Mouse (Mus musculus) ES-Bruce4 (cell line): Measurements from ENCODE around the gene Tldc1. TPM values are rescaled to one million over a fixed set of nuclear protein-coding genes. Genes with fewer than 3 reads are reported as not detected.

ENCODE experiments used
- H3K27ac ChIP-seq: 2 replicates; pipeline ENCODE4 v1.5.1; 2012; ENCODE audit warnings: low read length, inconsistent platforms; ENCODE audit not compliant: insufficient read depth
- H3K27me3 ChIP-seq: 2 replicates; pipeline ENCODE4 v1.6.1; 2012; ENCODE audit warnings: mild to moderate bottlenecking, low read length, inconsistent platforms; ENCODE audit not compliant: control insufficient read depth, poor library complexity, insufficient read depth, severe bottlenecking
- H3K36me3 ChIP-seq: 2 replicates; pipeline ENCODE4 v1.6.1; 2012; ENCODE audit warnings: inconsistent platforms, mild to moderate bottlenecking, low read length, moderate library complexity; ENCODE audit not compliant: control insufficient read depth, poor library complexity, insufficient read depth, severe bottlenecking
- H3K4me1 ChIP-seq: one replicate; pipeline ENCODE4 v1.8.1; 2011; ENCODE audit warnings: low read length; ENCODE audit not compliant: control insufficient read depth, insufficient read depth
- H3K4me3 ChIP-seq: 2 replicates; pipeline ENCODE4 v1.5.1; 2011; ENCODE audit warnings: low read depth, mild to moderate bottlenecking, low read length
- H3K9ac ChIP-seq: 2 replicates; pipeline ENCODE4 v1.6.1; 2012; ENCODE audit warnings: low read depth, mild to moderate bottlenecking, inconsistent platforms; ENCODE audit not compliant: poor library complexity, severe bottlenecking
- H3K9me3 ChIP-seq: replicated peaks from 2 replicates; pipeline ENCODE4 v1.6.1; 2012; ENCODE audit warnings: mild to moderate bottlenecking, low read length, inconsistent platforms; ENCODE audit not compliant: control insufficient read depth, poor library complexity, insufficient read depth, severe bottlenecking
- CTCF ChIP-seq: IDR thresholded peaks from one replicate; pipeline ENCODE4 v1.8.1; 2011; ENCODE audit warnings: low read depth, low read length
- EP300 ChIP-seq: IDR thresholded peaks from 2 replicates; pipeline ENCODE4 v1.6.1; 2011; ENCODE audit warnings: low read depth, low read length; ENCODE audit not compliant: insufficient read depth
- POLR2A ChIP-seq: IDR thresholded peaks from one replicate; pipeline ENCODE4 v1.8.1; 2011; ENCODE audit warnings: low read length; ENCODE audit not compliant: insufficient read depth
- polyA plus RNA-seq: library from polyadenylated mRNA; stranded (reverse); fragments of >200 nt; gene quantifications from 2 replicates; pipeline ENCODE4 v1.2.4, GENCODE M21; 2011; ENCODE audit warnings: low read depth; ENCODE audit not compliant: missing spikeins, insufficient read depth, insufficient read length

Tldc1 gene
- polyA plus RNA-seq, 1 experiment = 15.5 TPM

GRCm38 (mm10) chr8:119787341-119787740 is 9.1 kb upstream of the Tldc1 start:
- Histone ChIP-seq H3K9me3 (no peaks in the 10 kb centered on the region), H3K4me3 (no peak overlapping the region), H3K27ac (no peak overlapping the region), H3K9ac (no peak overlapping the region), H3K4me1 (peaks cover 5% of the 10 kb centered on the region), H3K36me3 (no peaks in the 10 kb centered on the region), H3K27me3 (no peaks in the 10 kb centered on the region)
- TF ChIP-seq POLR2A = no peak
- no peak for TF ChIP-seq CTCF
- no peak for TF ChIP-seq EP300

- H3K27me3 ChIP-seq = no peaks in the 10 kb centered on the region
- TF ChIP-seq CTCF = no peak
- TF ChIP-seq POLR2A = no peak
- no peak for TF ChIP-seq EP300
- no peak overlapping the region for H3K27ac ChIP-seq
- H3K4me1 ChIP-seq = peaks cover 2% of the 10 kb centered on the region
- no peaks in the 10 kb centered on the region for H3K36me3 ChIP-seq
- no peak overlapping the region for H3K4me3 ChIP-seq
- no peaks in the 10 kb centered on the region for H3K9me3 ChIP-seq
- no peak overlapping the region for H3K9ac ChIP-seq
Measured at GRCm38 (mm10) chr8:119786871-119787270, 8.7 kb upstream of the Tldc1 start.

GRCm38 (mm10) chr8:119785764-119786405 is 7.7 kb upstream of the Tldc1 start:
- no peak overlapping the region for H3K27ac ChIP-seq
- no peaks in the 10 kb centered on the region for H3K9me3 ChIP-seq
- no peaks in the 10 kb centered on the region for H3K27me3 ChIP-seq
- no peak overlapping the region for H3K4me3 ChIP-seq
- peaks cover 2% of the 10 kb centered on the region for H3K4me1 ChIP-seq
- peak overlapping the region; percentile 7; the same call in 1 of the 2 replicates for H3K9ac ChIP-seq
- no peak for TF ChIP-seq CTCF
- TF ChIP-seq EP300 = no peak
- TF ChIP-seq POLR2A = no peak
- H3K36me3 ChIP-seq = no peaks in the 10 kb centered on the region

- no peak for TF ChIP-seq CTCF
- TF ChIP-seq EP300 = no peak
- no peak for TF ChIP-seq POLR2A
- Histone ChIP-seq H3K27ac (no peak overlapping the region), H3K9ac (no peak overlapping the region)
Measured at GRCm38 (mm10) chr8:119784676-119785075, 6.5 kb upstream of the Tldc1 start.

GRCm38 (mm10) chr8:119784141-119784574 is 5.9 kb upstream of the Tldc1 start:
- Histone ChIP-seq H3K36me3 (no peaks in the 10 kb centered on the region), H3K27ac (no peak overlapping the region), H3K9ac (no peak overlapping the region), H3K4me3 (no peak overlapping the region), H3K9me3 (no peaks in the 10 kb centered on the region), H3K27me3 (no peaks in the 10 kb centered on the region), H3K4me1 (peaks cover under 1% of the 10 kb centered on the region)
- TF ChIP-seq EP300 (no peak), POLR2A (no peak), CTCF (no peak)

More at GRCm38 (mm10) chr8:119784676-119785075, 6.5 kb upstream of the Tldc1 start:
- no peak overlapping the region for H3K4me3 ChIP-seq
- peaks cover 2% of the 10 kb centered on the region for H3K4me1 ChIP-seq
- H3K9me3 ChIP-seq = no peaks in the 10 kb centered on the region
- no peaks in the 10 kb centered on the region for H3K27me3 ChIP-seq
- no peaks in the 10 kb centered on the region for H3K36me3 ChIP-seq

- no peak overlapping the region for H3K9ac ChIP-seq
- TF ChIP-seq CTCF = no peak
- TF ChIP-seq POLR2A = no peak
- no peak for TF ChIP-seq EP300
- H3K4me1 ChIP-seq = no peaks in the 10 kb centered on the region
- H3K27me3 ChIP-seq = no peaks in the 10 kb centered on the region
- no peak overlapping the region for H3K27ac ChIP-seq
- no peaks in the 10 kb centered on the region for H3K9me3 ChIP-seq
- H3K4me3 ChIP-seq = no peak overlapping the region
- no peaks in the 10 kb centered on the region for H3K36me3 ChIP-seq
Measured at GRCm38 (mm10) chr8:119783579-119783978, 5.4 kb upstream of the Tldc1 start.
